Mouse (Mus musculus) cerebellum, adult 2 months (tissue): ENCODE data around the gene Cdc14a. TPM values are rescaled to one million over a fixed set of nuclear protein-coding genes. Genes with fewer than 3 reads are reported as not detected.
A peak's percentile ranks its signal among the peaks of the same experiment; 100 is the strongest.

Source experiments
- DNase-seq, 2 experiments: peaks; one replicate each; pipeline ENCODE4 v3.0.0; 2021
- H3K27ac ChIP-seq: fragments of 200-500 bp; 2 replicates; pipeline ENCODE4 v1.5.1; 2012; ENCODE audit warnings: low read length, control low read depth, inconsistent platforms; ENCODE audit not compliant: insufficient read depth
- H3K27me3 ChIP-seq: fragments of 200-500 bp; 2 replicates; pipeline ENCODE4 v1.6.1; 2012; ENCODE audit warnings: inconsistent platforms, mild to moderate bottlenecking, low read length, moderate library complexity; ENCODE audit not compliant: control insufficient read depth, insufficient read depth
- H3K4me1 ChIP-seq: fragments of 200-500 bp; 2 replicates; pipeline ENCODE4 v1.6.1; 2011; ENCODE audit warnings: low read length; ENCODE audit not compliant: control insufficient read depth, insufficient read depth
- H3K4me3 ChIP-seq: fragments of 200-500 bp; replicated peaks from 2 replicates; pipeline ENCODE3; 2011; ENCODE audit warnings: mild to moderate bottlenecking, low read depth, low read length, control low read depth; ENCODE audit not compliant: insufficient read depth
- CTCF ChIP-seq: fragments of 200-500 bp; IDR thresholded peaks from 2 replicates; pipeline ENCODE4 v1.5.1; 2011; ENCODE audit warnings: low read depth, mild to moderate bottlenecking, control low read depth, low read length, moderate library complexity, borderline replicate concordance; ENCODE audit not compliant: insufficient read depth
- POLR2A ChIP-seq: fragments of 200-500 bp; IDR thresholded peaks from 2 replicates; pipeline ENCODE4 v1.6.1; 2011; ENCODE audit warnings: low read length, control low read depth, borderline replicate concordance; ENCODE audit not compliant: insufficient read depth
- WGBS: fragments of 180-500 bp; shearing (Covaris S2); methylation state at CpG from one replicate; pipeline ENCODE4 v1.1.7; 2018; 5-methylcytosine and 5-hydroxymethylcytosine counted together
- polyA plus RNA-seq: library from polyadenylated mRNA; depleted of rRNA; stranded (reverse); fragments of >200 nt; gene quantifications from 2 replicates; pipeline ENCODE4 v1.2.3, GENCODE M21; 2012

The Cdc14a gene
- polyA plus RNA-seq, 1 experiment = 2.6 TPM

- no peaks in the 10 kb centered on the region for H3K4me1 ChIP-seq
- DNase-seq = peak in 1 of 2 experiments; percentile 8
- TF ChIP-seq POLR2A (no peak), CTCF (no peak)
- peak overlapping the region; percentile 30 for H3K4me3 ChIP-seq
- under 1% methylated on average over 48 of the region's 48 CpGs for WGBS
- no peak overlapping the region for H3K27ac ChIP-seq
- peaks cover 3% of the 10 kb centered on the region; the same call in 1 of the 2 replicates for H3K27me3 ChIP-seq
These were observed 171.4 kb downstream of the Cdc14a start for GRCm38 (mm10) chr3:116252255-116253040.

- TF ChIP-seq POLR2A = no peak
- no peak for TF ChIP-seq CTCF
- peak; percentile 39 to 51 for DNase-seq
- Histone ChIP-seq H3K27me3 (peaks cover 3% of the 10 kb centered on the region; the same call in 1 of the 2 replicates), H3K27ac (no peak overlapping the region), H3K4me3 (peak overlapping the region; percentile 30), H3K4me1 (no peaks in the 10 kb centered on the region)
- WGBS = under 1% methylated on average over 85 of the region's 86 CpGs
These were observed 172.2 kb downstream of the Cdc14a start for GRCm38 (mm10) chr3:116251481-116252254.

- WGBS = 89% methylated on average over 2 of the region's 2 CpGs
- peak in 1 of 2 experiments; percentile 10 for DNase-seq
- H3K4me3 ChIP-seq = no peak overlapping the region
These were observed 174.8 kb downstream of the Cdc14a start for GRCm38 (mm10) chr3:116249026-116249425.

GRCm38 (mm10) chr3:116244476-116244875, 179.4 kb downstream of the Cdc14a start:
- H3K27me3 ChIP-seq = no peaks in the 10 kb centered on the region
- DNase-seq = no peak
- no peak overlapping the region for H3K27ac ChIP-seq
- no peaks in the 10 kb centered on the region for H3K4me1 ChIP-seq
- no peak overlapping the region for H3K4me3 ChIP-seq
- 79% methylated on average over 6 of the region's 6 CpGs for WGBS
- no peak for TF ChIP-seq POLR2A
- TF ChIP-seq CTCF = no peak

More at GRCm38 (mm10) chr3:116249026-116249425, 174.8 kb downstream of the Cdc14a start:
- no peaks in the 10 kb centered on the region for H3K4me1 ChIP-seq
- TF ChIP-seq POLR2A (no peak), CTCF (no peak)
- no peak overlapping the region for H3K27ac ChIP-seq
- H3K27me3 ChIP-seq = peaks cover 3% of the 10 kb centered on the region; the same call in 1 of the 2 replicates

- DNase-seq = no peak
- TF ChIP-seq CTCF (no peak), POLR2A (no peak)
- Histone ChIP-seq H3K27me3 (no peaks in the 10 kb centered on the region), H3K27ac (no peak overlapping the region), H3K4me1 (no peaks in the 10 kb centered on the region), H3K4me3 (no peak overlapping the region)
- WGBS = 51% methylated on average over 9 of the region's 9 CpGs
These were observed 181.1 kb downstream of the Cdc14a start for GRCm38 (mm10) chr3:116242685-116243084.

GRCm38 (mm10) chr3:116237527-116237926, 186.3 kb downstream of the Cdc14a start:
- Histone ChIP-seq H3K27ac (no peak overlapping the region), H3K4me1 (no peaks in the 10 kb centered on the region), H3K4me3 (no peak overlapping the region), H3K27me3 (no peaks in the 10 kb centered on the region)
- 90% methylated on average over 5 of the region's 5 CpGs for WGBS
- TF ChIP-seq CTCF (no peak), POLR2A (no peak)
- DNase-seq = no peak

GRCm38 (mm10) chr3:116236856-116237255, 187.0 kb downstream of the Cdc14a start:
- WGBS = 85% methylated on average over 4 of the region's 4 CpGs
- Histone ChIP-seq H3K27me3 (no peaks in the 10 kb centered on the region), H3K4me1 (no peaks in the 10 kb centered on the region), H3K4me3 (no peak overlapping the region), H3K27ac (no peak overlapping the region)
- TF ChIP-seq CTCF = no peak
- no peak for TF ChIP-seq POLR2A
- DNase-seq = no peak
